Mouse (Mus musculus) naive thymus-derived CD4-positive, alpha-beta T cell, adult 2 months (primary cell): ENCODE data around the gene Azi2.

Experiments
- DNase-seq: peaks from one replicate; pipeline ENCODE4 v3.0.0-alpha.2; 2011; ENCODE audit warnings: low read depth

The Azi2 gene

DNA sequence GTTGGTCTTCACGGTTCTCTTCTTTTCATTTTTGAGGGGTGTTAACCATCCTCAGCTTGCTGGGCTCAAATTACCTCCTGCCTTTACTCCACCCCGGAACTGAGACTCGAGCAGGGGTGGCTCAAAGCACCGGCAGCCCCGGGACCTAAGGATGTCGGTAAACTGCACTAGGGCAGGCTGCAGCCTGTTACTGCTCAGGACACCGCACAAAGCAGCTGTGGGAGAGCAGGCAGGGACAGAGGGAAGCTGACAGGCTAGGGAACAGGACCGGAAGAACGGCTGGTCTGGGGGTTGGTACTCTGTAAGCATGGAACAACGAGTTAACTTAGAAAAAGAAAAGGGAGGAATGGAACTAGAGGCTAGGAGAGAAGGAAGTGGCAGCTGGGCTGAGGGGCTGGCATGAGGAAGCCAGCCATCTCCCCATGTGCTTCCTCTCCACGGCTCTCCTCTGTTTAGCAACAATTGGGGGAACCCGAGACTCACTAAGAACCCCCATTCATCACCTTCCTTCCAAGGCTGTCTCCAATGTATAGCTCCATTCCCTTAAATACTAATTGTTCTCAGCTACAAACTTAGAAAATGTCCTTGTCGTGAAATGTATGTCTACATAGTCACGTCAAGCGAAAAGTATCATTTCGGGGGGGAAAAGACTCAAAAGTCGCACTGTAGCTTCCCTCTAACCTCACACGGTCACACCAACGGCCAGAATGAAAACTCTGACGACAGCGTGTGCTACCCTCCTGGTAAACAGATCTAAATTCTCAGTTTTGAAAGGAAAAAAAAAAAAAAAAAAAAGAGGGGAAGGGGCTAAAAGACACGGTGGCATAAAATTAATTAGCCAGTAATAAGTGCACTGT lies 42.5 kb downstream of the Azi2 start:
- DNase-seq, result peak; percentile 43

DNA sequence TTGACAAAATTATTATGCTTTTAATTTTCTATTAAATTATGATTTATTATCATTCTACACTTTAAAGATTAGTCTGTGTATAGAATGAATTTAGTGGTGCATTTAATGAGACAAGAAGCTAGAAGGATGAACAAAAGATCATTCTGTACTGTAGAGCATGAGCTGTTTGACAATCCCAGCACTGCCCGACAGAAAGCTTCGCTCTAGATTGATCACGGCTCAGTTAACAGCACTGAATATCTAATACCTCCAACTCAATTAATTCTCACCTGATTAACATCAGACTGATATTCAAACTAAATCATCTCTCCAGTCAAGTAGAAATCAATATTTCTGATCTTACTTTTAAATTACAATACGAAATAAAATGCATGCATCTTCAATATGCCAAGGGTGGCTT lies 43.5 kb downstream of the Azi2 start:
- DNase-seq, result no peak

DNA sequence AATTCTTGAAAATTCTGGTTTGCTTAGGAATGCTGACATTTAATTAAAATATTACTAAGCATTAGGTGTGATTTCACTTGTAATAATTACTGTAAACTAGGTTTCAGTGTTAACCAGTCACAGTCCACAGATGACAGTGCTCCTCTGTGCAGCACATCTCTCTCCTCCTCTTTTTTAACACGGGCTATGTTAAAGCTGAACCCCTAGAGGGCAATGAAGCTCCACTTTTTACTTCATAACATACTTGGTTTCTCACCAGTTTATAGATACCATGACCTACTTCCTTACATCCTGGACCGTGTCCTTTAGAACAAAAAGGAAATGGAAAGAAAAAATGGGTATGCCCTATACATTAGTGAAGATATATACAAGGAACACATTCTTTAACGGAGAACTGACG lies 59.1 kb downstream of the Azi2 start:
- peak; percentile 54 for DNase-seq

DNA sequence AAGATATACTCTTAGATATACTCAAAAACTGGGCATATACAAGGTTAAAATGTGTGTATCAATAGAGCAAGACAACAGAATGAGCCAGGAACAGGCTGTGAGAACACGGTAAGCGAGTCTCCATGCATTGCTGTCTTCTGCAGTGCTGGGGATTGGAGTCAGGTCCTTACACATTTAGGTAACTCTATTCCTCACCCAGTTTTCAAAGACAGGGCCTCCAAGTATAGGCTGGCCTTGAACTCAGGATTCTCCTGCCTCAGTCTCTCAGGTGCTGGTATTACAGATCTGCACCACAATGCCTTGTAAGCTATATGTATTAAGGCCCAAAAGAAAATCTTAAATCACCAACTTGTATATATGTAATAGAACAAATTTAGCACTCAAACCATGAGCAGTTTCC lies 60.2 kb downstream of the Azi2 start:
- DNase-seq, result no peak

DNA sequence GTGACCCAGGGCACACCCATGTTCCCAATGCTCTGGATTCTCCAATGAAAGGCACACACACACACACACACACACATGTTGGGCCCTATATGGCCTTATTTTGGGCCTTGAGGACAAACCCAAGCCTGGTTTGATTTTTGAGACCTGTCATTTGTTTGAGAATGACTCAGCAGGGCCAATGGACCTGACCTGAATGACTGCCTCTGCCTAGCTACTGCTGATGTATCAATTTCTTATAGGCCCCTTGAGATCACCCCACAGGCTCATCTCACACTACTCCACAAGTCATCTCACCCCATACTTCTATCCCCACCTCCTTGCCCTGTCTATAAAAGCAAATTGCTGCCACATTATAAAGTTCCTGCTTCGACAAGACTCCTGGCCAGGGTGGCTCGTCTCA lies 61.5 kb downstream of the Azi2 start:
- no peak for DNase-seq

DNA sequence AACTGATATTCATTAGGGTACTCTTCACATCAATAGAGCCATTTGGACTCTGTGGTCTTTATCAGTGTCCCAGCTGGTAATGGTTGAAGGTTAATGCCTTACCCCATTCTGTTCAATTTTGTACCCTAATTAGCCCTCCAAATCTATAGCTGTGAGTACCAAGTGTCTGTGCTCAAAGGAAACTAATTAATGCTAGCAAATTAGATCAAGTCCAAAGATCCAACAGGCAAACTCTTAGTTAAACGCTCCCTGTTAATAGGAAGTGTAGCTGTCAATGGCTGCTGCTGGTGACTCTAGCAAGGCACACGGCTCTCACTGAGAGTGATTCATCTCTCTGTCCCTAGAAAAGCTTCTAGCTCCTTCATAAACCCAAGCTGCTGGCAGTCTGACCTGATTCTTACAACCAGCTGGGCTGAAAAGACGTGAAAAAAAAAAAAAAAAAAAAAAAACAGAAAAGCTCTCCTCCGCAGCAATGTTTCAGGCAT lies 68.3 kb downstream of the Azi2 start:
- no peak for DNase-seq

DNA sequence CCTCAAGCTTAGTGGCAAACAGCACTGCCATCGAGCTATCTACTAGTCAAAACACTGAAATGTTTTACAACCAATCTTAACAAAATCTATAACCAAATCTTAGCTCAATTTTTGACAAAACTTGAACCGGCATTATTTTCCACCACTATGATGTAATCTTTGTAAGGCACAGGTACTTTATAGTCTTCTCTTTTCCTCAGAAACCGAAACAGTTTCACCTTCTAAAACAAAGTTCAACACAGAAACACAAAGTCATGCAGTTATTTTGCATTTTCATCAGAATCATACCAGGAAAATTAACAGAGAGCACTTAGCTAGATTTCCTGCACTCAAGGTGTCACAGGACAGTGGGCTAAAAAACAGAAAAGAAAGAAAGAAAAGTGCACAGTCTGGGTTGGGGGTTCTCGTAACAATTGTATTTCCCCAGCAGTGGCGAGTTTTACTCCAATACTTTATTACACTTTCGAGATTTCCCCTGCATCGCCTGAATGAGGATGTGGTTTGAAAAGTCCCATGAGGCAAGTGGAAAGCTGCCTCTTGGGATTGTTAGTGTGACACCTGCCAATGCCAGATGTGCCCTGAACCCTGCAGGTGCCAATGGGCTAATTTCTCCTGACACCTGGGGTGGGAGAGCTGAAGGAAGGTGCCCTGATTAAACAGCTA lies 69.5 kb downstream of the Azi2 start:
- DNase-seq, result no peak

DNA sequence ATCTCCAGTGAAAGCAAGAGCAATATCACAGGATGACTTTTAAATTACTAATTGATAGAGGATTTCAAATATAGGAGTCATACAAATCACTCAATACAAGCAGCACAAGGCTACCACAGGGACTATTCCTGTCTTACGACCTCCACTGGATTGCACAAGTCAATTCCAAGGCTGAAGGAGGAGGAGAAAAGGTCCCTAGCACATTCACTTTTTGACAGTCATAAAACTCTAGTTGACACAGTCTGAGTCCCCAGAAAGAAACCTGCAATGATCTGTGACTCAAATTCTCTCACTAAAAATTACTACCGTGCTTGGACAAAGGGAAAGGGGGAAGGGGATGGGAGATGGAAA lies 70.0 kb downstream of the Azi2 start:
- DNase-seq, result no peak
